14 mouse cellular contexts compared by ENCODE assay signal in genomic region chr11:103312655-103313255, GRCm38 (mm10). TPM values are rescaled to one million over a fixed set of nuclear protein-coding genes. Genes with fewer than 3 reads are reported as not detected.
DNase-seq lines count a peak whose midpoint lies in the region; ATAC-seq and TF ChIP-seq lines count a peak whose summit lies in the region.
"Had no signal": no experiment of that assay in that cellular context is flagged by ENCODE, and none has a peak within 500 bp of the region (broad histone marks: within the 10 kb centered on the region; RNA-seq: fewer than 3 reads in every experiment).

No protein-coding gene starts in this region.

- no peak for DNase-seq in heart, embryonic 10.5 days (ENCODE audit: low spot score)
- no peak for DNase-seq in heart, postnatal 14 days
- DNase-seq in lung, embryonic 14.5 days: peak; percentile 36
- no peak for DNase-seq in lung, adult 18-20 months
- no peak for DNase-seq in embryonic facial prominence, embryonic 14.5 days (ENCODE audit: low spot score)
- peak; percentile 60 for DNase-seq in retina, postnatal 1 day
- DNase-seq in spleen, postnatal 10 days (ENCODE audit: low spot score in 2 of 2): no peak
- DNase-seq in left cerebral cortex, adult 9 months (ENCODE audit: low spot score in 2 of 2): no peak

- no peaks in the 10 kb centered on the region for H3K36me3 ChIP-seq in heart, embryonic 10.5 days
- H3K36me3 ChIP-seq in lung, embryonic 14.5 days (ENCODE audit: insufficient read depth): no peaks in the 10 kb centered on the region
- H3K36me3 ChIP-seq in embryonic facial prominence, embryonic 14.5 days (ENCODE audit: control insufficient read depth, insufficient read depth, low read length): no peaks in the 10 kb centered on the region
- H3K36me3 ChIP-seq: forebrain, embryonic 12.5 days; G1E; heart, embryonic 15.5 days; hindbrain, embryonic 15.5 days; liver, embryonic 15.5 days; neural tube, embryonic 15.5 days had no signal

- H3K4me2 ChIP-seq in lung, embryonic 14.5 days: no peak overlapping the region; the same call in 1 of the 2 replicates
- H3K4me2 ChIP-seq in embryonic facial prominence, embryonic 14.5 days (ENCODE audit: low read depth, low read length): peak overlapping the region; percentile 80

- 0 out of 2 replicates have a peak overlapping the region, but pooled peaks have one; percentile 9 for H3K27ac ChIP-seq in heart, embryonic 10.5 days
- peak overlapping the region; percentile 77; the same call in 1 of the 2 replicates for H3K27ac ChIP-seq in lung, embryonic 14.5 days (ENCODE audit: low read depth)
- H3K27ac ChIP-seq in embryonic facial prominence, embryonic 14.5 days (replicated peaks; ENCODE audit: low read depth, low read length): peak overlapping the region; percentile 89
- H3K27ac ChIP-seq: hindbrain, embryonic 15.5 days; liver, embryonic 15.5 days; neural tube, embryonic 15.5 days had no signal

- H3K27me3 ChIP-seq in heart, embryonic 10.5 days (ENCODE audit: insufficient read depth, poor library complexity, severe bottlenecking): 0 out of 2 replicates have a peak, but pooled peaks cover 8% of the 10 kb centered on the region
- no peaks in the 10 kb centered on the region for H3K27me3 ChIP-seq in lung, embryonic 14.5 days (ENCODE audit: insufficient read depth, low read length)
- H3K27me3 ChIP-seq in embryonic facial prominence, embryonic 14.5 days (replicated peaks; ENCODE audit: control insufficient read depth, insufficient read depth, low read length): no peaks in the 10 kb centered on the region
- H3K27me3 ChIP-seq: heart, embryonic 15.5 days; hindbrain, embryonic 15.5 days; neural tube, embryonic 15.5 days had no signal

- 0 out of 2 replicates have a peak overlapping the region, but pooled peaks have one; percentile 59 for H3K4me3 ChIP-seq in heart, embryonic 10.5 days
- no peak overlapping the region for H3K4me3 ChIP-seq in lung, embryonic 14.5 days (ENCODE audit: low read depth, low read length)
- H3K4me3 ChIP-seq in embryonic facial prominence, embryonic 14.5 days (ENCODE audit: low read depth, low read length): peak overlapping the region; percentile 39; the same call in 1 of the 2 replicates
- H3K4me3 ChIP-seq: liver, embryonic 15.5 days had no signal

- H3K9me3 ChIP-seq in heart, embryonic 10.5 days: no peaks in the 10 kb centered on the region
- no peaks in the 10 kb centered on the region for H3K9me3 ChIP-seq in lung, embryonic 14.5 days (ENCODE audit: low read depth, low read length)
- H3K9me3 ChIP-seq in embryonic facial prominence, embryonic 14.5 days (ENCODE audit: control insufficient read depth, low read length): no peaks in the 10 kb centered on the region
- H3K9me3 ChIP-seq: forebrain, embryonic 12.5 days; G1E; heart, embryonic 15.5 days; hindbrain, embryonic 15.5 days; liver, embryonic 15.5 days; neural tube, embryonic 15.5 days had no signal

- TF ChIP-seq CTCF in lung, embryonic 14.5 days (IDR thresholded peaks at IDR 0.05; ENCODE audit: low read depth): no peak

- no peak overlapping the region for H3K9ac ChIP-seq in lung, embryonic 14.5 days
- H3K9ac ChIP-seq in embryonic facial prominence, embryonic 14.5 days (ENCODE audit: low read depth, low read length): no peak overlapping the region
- H3K9ac ChIP-seq: liver, embryonic 15.5 days had no signal

- ATAC-seq in lung, embryonic 14.5 days (ENCODE audit: insufficient read depth): no peak
- ATAC-seq in embryonic facial prominence, embryonic 14.5 days (ENCODE audit: low read depth): no peak

- intact Hi-C loops in heart, postnatal 14 days (cut with DNase I): no loop called here

- WGBS in heart, embryonic 10.5 days: 37% methylated on average over 8 of the region's 8 CpGs
- WGBS in lung, embryonic 14.5 days: 43% methylated on average over 8 of the region's 8 CpGs
- WGBS in embryonic facial prominence, embryonic 14.5 days: 39% methylated on average over 8 of the region's 8 CpGs

- H3K4me1 ChIP-seq in heart, embryonic 10.5 days: peaks cover 18% of the 10 kb centered on the region
- H3K4me1 ChIP-seq in lung, embryonic 14.5 days (ENCODE audit: insufficient read depth): no peaks in the 10 kb centered on the region
- H3K4me1 ChIP-seq in embryonic facial prominence, embryonic 14.5 days (ENCODE audit: control insufficient read depth, insufficient read depth, low read length): peaks cover 12% of the 10 kb centered on the region

RNA-seq across cellular contexts. Expression of gene Map3k14, which starts 45.5 kb away (rescaled TPM):
- 1.7 and 2.1 TPM in 2 replicates for polyA plus RNA-seq in heart, embryonic 10.5 days (2016; fragmentation: Nextera tagmentation; extraction: Ambion mirVana)
- total RNA-seq in heart, postnatal 14 days (2021): 1 to 10 TPM; 3.5 to 4.0 TPM
- polyA plus RNA-seq in lung, embryonic 14.5 days (2014; fragmentation: Nextera tagmentation; extraction: Ambion mirVana): 3.1 and 3.9 TPM in 2 replicates
- polyA plus RNA-seq in embryonic facial prominence, embryonic 14.5 days (2014; fragmentation: Nextera tagmentation; extraction: Ambion mirVana): 4.6 and 5.1 TPM in 2 replicates

RNA-seq across cellular contexts. Expression of gene Arhgap27, which starts 50.7 kb away (rescaled TPM):
- polyA plus RNA-seq in heart, embryonic 10.5 days (2016; fragmentation: Nextera tagmentation; extraction: Ambion mirVana): 5.7 and 6.0 TPM in 2 replicates
- total RNA-seq in heart, postnatal 14 days (2021): 10 to 100 TPM; 27.2 to 29.1 TPM
- polyA plus RNA-seq in lung, embryonic 14.5 days (2014; fragmentation: Nextera tagmentation; extraction: Ambion mirVana): 16.8 and 20.6 TPM in 2 replicates
- 8.6 and 9.4 TPM in 2 replicates for polyA plus RNA-seq in embryonic facial prominence, embryonic 14.5 days (2014; fragmentation: Nextera tagmentation; extraction: Ambion mirVana)

Comparison
In these comparisons a context has a peak if more than half of its experiments do, and no peak if none do; other contexts are left out.
1. DNase-seq: peak in lung, embryonic 14.5 days (single experiment) and retina, postnatal 1 day (single experiment); none in heart, embryonic 10.5 days (single experiment), heart, postnatal 14 days (0 of 2), lung, adult 18-20 months (0 of 2), embryonic facial prominence, embryonic 14.5 days (single experiment), spleen, postnatal 10 days (0 of 2) and left cerebral cortex, adult 9 months (0 of 2).
2. H3K27ac ChIP-seq: peak in every context shown above with its lines; median percentile 89 in embryonic facial prominence, embryonic 14.5 days; 77 in lung, embryonic 14.5 days; 9 in heart, embryonic 10.5 days.